Mouse (Mus musculus): Measurements from ENCODE around the gene Tspan11. TPM values are rescaled to one million over a fixed set of nuclear protein-coding genes. Genes with fewer than 3 reads are reported as not detected.
A peak's percentile ranks its signal among the peaks of the same experiment; 100 is the strongest.

Gene Tspan11
- polyA plus RNA-seq, 1 experiment from 2014 or later, result 14.3 TPM

DNA sequence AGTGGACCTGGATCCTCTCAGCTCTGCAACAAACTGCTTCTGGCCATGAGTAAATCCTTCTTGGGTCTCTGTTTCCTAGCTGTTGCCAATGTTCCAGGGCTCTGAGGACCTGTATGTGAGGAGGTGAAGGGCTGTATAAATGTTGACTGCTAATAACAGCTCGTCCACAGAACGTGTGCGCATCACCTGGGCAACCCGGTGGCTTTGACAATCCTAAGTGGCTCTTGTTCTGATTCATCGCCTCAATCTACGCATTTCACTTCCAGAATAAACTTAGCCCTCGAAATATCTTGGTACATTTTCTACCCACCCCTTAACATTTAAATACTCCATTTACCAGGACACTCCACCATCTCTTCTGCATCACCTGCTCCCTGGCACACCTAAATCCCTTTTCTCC lies 34.1 kb upstream of the Tspan11 start:
- 0 out of 2 replicates have a peak overlapping the region, but pooled peaks have one; percentile 7 for H3K27ac ChIP-seq (replicated peaks; ENCODE audit: low read depth, low read length)
- no peak overlapping the region for H3K4me2 ChIP-seq (ENCODE audit: low read depth, low read length)
- no peaks in the 10 kb centered on the region for H3K36me3 ChIP-seq (replicated peaks; ENCODE audit: control insufficient read depth, insufficient read depth, low read depth, low read length)
- no peak overlapping the region for H3K9ac ChIP-seq (replicated peaks; ENCODE audit: low read length)
- 94% methylated on average over 7 of the region's 7 CpGs for WGBS
- no peak overlapping the region for H3K4me3 ChIP-seq (ENCODE audit: low read depth, low read length)
- no peak for ATAC-seq (replicated peaks; ENCODE audit: insufficient number of reproducible peaks, low FRiP score, low TSS enrichment, low read depth)
- no peaks in the 10 kb centered on the region for H3K27me3 ChIP-seq (ENCODE audit: control insufficient read depth, insufficient read depth, low read length)
- H3K9me3 ChIP-seq (replicated peaks; ENCODE audit: control insufficient read depth, low read length), result no peaks in the 10 kb centered on the region
- peaks cover 4% of the 10 kb centered on the region; the same call in 1 of the 2 replicates for H3K4me1 ChIP-seq (ENCODE audit: control insufficient read depth, insufficient read depth, low read length)
- DNase-seq (ENCODE audit: low spot score), result no peak

DNA sequence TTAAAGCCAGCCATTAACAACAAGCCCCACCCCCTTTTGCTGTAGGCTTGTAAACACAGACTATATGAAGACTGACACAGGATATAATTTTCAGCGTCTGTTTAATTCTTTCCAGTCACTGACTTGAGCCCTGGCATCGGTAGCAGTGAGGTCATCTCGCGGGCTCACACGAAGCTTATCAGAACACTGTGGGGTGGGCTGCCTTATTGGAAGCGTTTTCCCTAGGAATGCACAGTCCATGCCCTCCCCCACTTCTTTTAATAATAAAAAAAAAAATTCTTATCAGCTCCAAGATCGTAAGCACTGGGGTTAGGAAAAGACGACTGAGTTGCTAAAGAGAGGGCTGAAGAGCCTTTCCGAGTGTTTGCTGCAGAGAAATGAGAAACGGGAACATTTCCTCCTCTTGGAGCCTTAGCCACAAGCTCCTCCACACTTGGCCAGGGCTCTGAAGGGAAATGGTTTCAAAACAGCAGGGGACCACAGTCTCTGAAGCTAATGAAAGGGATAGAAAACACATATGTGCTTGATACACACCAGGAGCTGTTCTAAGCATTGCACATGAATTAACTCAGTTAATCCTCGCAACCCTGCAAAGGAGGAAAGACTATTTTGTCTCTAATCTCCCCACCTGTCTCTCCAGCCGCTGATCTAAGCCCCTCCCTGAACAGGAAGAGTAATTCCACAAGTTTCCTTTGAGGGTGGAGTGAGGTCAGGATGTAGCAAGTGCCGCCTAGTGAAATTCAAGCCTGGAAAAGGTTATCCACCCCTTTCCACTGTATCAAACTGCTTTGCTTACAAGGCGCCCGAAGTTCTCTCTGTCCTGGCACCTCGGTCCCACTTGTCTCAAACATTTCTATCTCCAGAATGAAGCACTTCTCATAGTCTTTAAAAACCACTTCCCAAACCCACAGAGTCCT lies 33.4 kb upstream of the Tspan11 start:
- WGBS, result 18% methylated on average over 16 of the region's 16 CpGs
- Histone ChIP-seq H3K36me3 (replicated peaks; ENCODE audit: control insufficient read depth, insufficient read depth, low read depth, low read length) (no peaks in the 10 kb centered on the region), H3K4me1 (ENCODE audit: control insufficient read depth, insufficient read depth, low read length) (peaks cover 4% of the 10 kb centered on the region; the same call in 1 of the 2 replicates), H3K9me3 (replicated peaks; ENCODE audit: control insufficient read depth, low read length) (no peaks in the 10 kb centered on the region), H3K27me3 (ENCODE audit: control insufficient read depth, insufficient read depth, low read length) (no peaks in the 10 kb centered on the region), H3K4me3 (ENCODE audit: low read depth, low read length) (no peak overlapping the region), H3K9ac (replicated peaks; ENCODE audit: low read length) (no peak overlapping the region), H3K27ac (replicated peaks; ENCODE audit: low read depth, low read length) (peak overlapping the region; percentile 7; the same call in 1 of the 2 replicates), H3K4me2 (ENCODE audit: low read depth, low read length) (peak overlapping the region; percentile 11)
- DNase-seq (ENCODE audit: low spot score) (peak; percentile 66), ATAC-seq (replicated peaks; ENCODE audit: insufficient number of reproducible peaks, low FRiP score, low TSS enrichment, low read depth) (peak; percentile 74)

DNA sequence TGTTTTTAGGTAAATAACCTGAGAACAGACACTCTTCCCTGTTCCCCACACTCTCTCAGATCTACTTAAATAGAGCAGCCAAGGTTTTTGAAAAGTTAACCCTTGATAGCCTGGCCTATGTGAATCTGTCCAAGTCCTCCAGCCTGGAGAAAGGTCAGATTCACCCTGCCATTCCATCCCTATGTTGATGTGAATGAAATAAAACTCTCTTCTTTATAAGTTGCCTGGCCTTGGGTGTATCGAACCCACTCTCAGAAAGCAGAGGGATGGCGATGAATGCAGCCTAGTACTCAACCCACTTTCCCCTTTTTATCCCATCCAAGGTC lies 32.7 kb upstream of the Tspan11 start:
- ATAC-seq (replicated peaks; ENCODE audit: insufficient number of reproducible peaks, low FRiP score, low TSS enrichment, low read depth) (no peak), DNase-seq (ENCODE audit: low spot score) (no peak)
- H3K36me3 ChIP-seq (replicated peaks; ENCODE audit: control insufficient read depth, insufficient read depth, low read depth, low read length), result no peaks in the 10 kb centered on the region
- WGBS, result 93% methylated on average over 2 of the region's 2 CpGs
- no peak overlapping the region for H3K27ac ChIP-seq (replicated peaks; ENCODE audit: low read depth, low read length)
- H3K27me3 ChIP-seq (ENCODE audit: control insufficient read depth, insufficient read depth, low read length), result no peaks in the 10 kb centered on the region
- H3K9me3 ChIP-seq (replicated peaks; ENCODE audit: control insufficient read depth, low read length), result no peaks in the 10 kb centered on the region
- peak overlapping the region; percentile 11; the same call in 1 of the 2 replicates for H3K4me2 ChIP-seq (ENCODE audit: low read depth, low read length)
- H3K4me1 ChIP-seq (ENCODE audit: control insufficient read depth, insufficient read depth, low read length), result peaks cover 4% of the 10 kb centered on the region; the same call in 1 of the 2 replicates
- H3K4me3 ChIP-seq (ENCODE audit: low read depth, low read length), result no peak overlapping the region
- H3K9ac ChIP-seq (replicated peaks; ENCODE audit: low read length), result no peak overlapping the region

- 32% methylated on average over 9 of the region's 9 CpGs for WGBS
Measured at GRCm38 (mm10) chr6:127855711-127856295, 31.6 kb upstream of the Tspan11 start.

DNA sequence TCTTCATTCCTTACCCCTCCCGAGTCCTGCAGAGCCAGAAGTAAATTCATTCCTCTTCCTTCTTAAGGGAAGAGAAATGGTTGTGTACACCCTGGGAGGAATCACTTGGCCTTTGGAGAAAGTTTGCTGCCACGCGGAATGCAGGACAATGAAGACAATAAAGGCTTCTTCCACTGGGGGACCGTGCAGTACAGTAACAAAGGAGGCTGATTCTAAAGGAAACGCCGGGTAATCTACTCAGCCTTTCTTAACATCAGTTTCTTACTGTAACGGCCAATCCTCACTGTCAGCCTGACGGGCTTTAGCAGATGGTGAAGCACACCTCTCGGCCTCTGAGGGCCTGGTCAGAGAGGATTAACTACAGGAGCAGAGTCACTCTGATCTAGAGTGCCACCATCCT lies 25.4 kb upstream of the Tspan11 start:
- Histone ChIP-seq H3K4me2 (ENCODE audit: low read depth, low read length) (no peak overlapping the region), H3K27ac (replicated peaks; ENCODE audit: low read depth, low read length) (no peak overlapping the region), H3K4me3 (ENCODE audit: low read depth, low read length) (no peak overlapping the region), H3K9me3 (replicated peaks; ENCODE audit: control insufficient read depth, low read length) (no peaks in the 10 kb centered on the region), H3K27me3 (ENCODE audit: control insufficient read depth, insufficient read depth, low read length) (no peaks in the 10 kb centered on the region), H3K4me1 (ENCODE audit: control insufficient read depth, insufficient read depth, low read length) (no peaks in the 10 kb centered on the region), H3K9ac (replicated peaks; ENCODE audit: low read length) (no peak overlapping the region), H3K36me3 (replicated peaks; ENCODE audit: control insufficient read depth, insufficient read depth, low read depth, low read length) (no peaks in the 10 kb centered on the region)
- DNase-seq (ENCODE audit: low spot score), result no peak
- ATAC-seq (replicated peaks; ENCODE audit: insufficient number of reproducible peaks, low FRiP score, low TSS enrichment, low read depth), result no peak
- 64% methylated on average over 9 of the region's 9 CpGs for WGBS

More at GRCm38 (mm10) chr6:127855711-127856295, 31.6 kb upstream of the Tspan11 start:
- H3K27ac ChIP-seq (replicated peaks; ENCODE audit: low read depth, low read length), result no peak overlapping the region
- no peaks in the 10 kb centered on the region for H3K27me3 ChIP-seq (ENCODE audit: control insufficient read depth, insufficient read depth, low read length)
- H3K4me3 ChIP-seq (ENCODE audit: low read depth, low read length), result no peak overlapping the region
- H3K4me1 ChIP-seq (ENCODE audit: control insufficient read depth, insufficient read depth, low read length), result peaks cover 4% of the 10 kb centered on the region; the same call in 1 of the 2 replicates
- no peak overlapping the region for H3K4me2 ChIP-seq (ENCODE audit: low read depth, low read length)
- no peak overlapping the region for H3K9ac ChIP-seq (replicated peaks; ENCODE audit: low read length)
- DNase-seq (ENCODE audit: low spot score) (no peak), ATAC-seq (replicated peaks; ENCODE audit: insufficient number of reproducible peaks, low FRiP score, low TSS enrichment, low read depth) (0 out of 2 replicates have a peak, but pooled peaks have one; percentile 70)
- H3K9me3 ChIP-seq (replicated peaks; ENCODE audit: control insufficient read depth, low read length), result no peaks in the 10 kb centered on the region
- no peaks in the 10 kb centered on the region for H3K36me3 ChIP-seq (replicated peaks; ENCODE audit: control insufficient read depth, insufficient read depth, low read depth, low read length)

- H3K4me1 ChIP-seq (ENCODE audit: control insufficient read depth, insufficient read depth, low read length), result peaks cover 2% of the 10 kb centered on the region
- no peak overlapping the region for H3K4me2 ChIP-seq (ENCODE audit: low read depth, low read length)
- no peak for DNase-seq (ENCODE audit: low spot score)
- H3K27me3 ChIP-seq (ENCODE audit: control insufficient read depth, insufficient read depth, low read length), result no peaks in the 10 kb centered on the region
- no peak overlapping the region for H3K9ac ChIP-seq (replicated peaks; ENCODE audit: low read length)
- no peaks in the 10 kb centered on the region for H3K36me3 ChIP-seq (replicated peaks; ENCODE audit: control insufficient read depth, insufficient read depth, low read depth, low read length)
- H3K27ac ChIP-seq (replicated peaks; ENCODE audit: low read depth, low read length), result no peak overlapping the region
- no peak overlapping the region for H3K4me3 ChIP-seq (ENCODE audit: low read depth, low read length)
- 54% methylated on average over 4 of the region's 4 CpGs for WGBS
- ATAC-seq (replicated peaks; ENCODE audit: insufficient number of reproducible peaks, low FRiP score, low TSS enrichment, low read depth), result no peak
- H3K9me3 ChIP-seq (replicated peaks; ENCODE audit: control insufficient read depth, low read length), result no peaks in the 10 kb centered on the region
Measured at GRCm38 (mm10) chr6:127865391-127865790, 22.0 kb upstream of the Tspan11 start.

GRCm38 (mm10) chr6:127868546-127868945 lies 18.8 kb upstream of the Tspan11 start:
- no peaks in the 10 kb centered on the region for H3K27me3 ChIP-seq (ENCODE audit: control insufficient read depth, insufficient read depth, low read length)
- DNase-seq (ENCODE audit: low spot score) (no peak), ATAC-seq (replicated peaks; ENCODE audit: insufficient number of reproducible peaks, low FRiP score, low TSS enrichment, low read depth) (no peak)
- H3K9ac ChIP-seq (replicated peaks; ENCODE audit: low read length), result no peak overlapping the region
- H3K4me3 ChIP-seq (ENCODE audit: low read depth, low read length), result no peak overlapping the region
- H3K27ac ChIP-seq (replicated peaks; ENCODE audit: low read depth, low read length), result 0 out of 2 replicates have a peak overlapping the region, but pooled peaks have one; percentile 9
- H3K4me2 ChIP-seq (ENCODE audit: low read depth, low read length), result no peak overlapping the region
- H3K4me1 ChIP-seq (ENCODE audit: control insufficient read depth, insufficient read depth, low read length), result peaks cover 2% of the 10 kb centered on the region
- no peaks in the 10 kb centered on the region; the same call in 1 of the 2 replicates for H3K36me3 ChIP-seq (replicated peaks; ENCODE audit: control insufficient read depth, insufficient read depth, low read depth, low read length)
- H3K9me3 ChIP-seq (replicated peaks; ENCODE audit: control insufficient read depth, low read length), result no peaks in the 10 kb centered on the region
- 38% methylated on average over 8 of the region's 8 CpGs for WGBS

GRCm38 (mm10) chr6:127869121-127869520 lies 18.3 kb upstream of the Tspan11 start:
- peak overlapping the region; percentile 92; the same call in 1 of the 2 replicates for H3K27ac ChIP-seq (replicated peaks; ENCODE audit: low read depth, low read length)
- ATAC-seq (replicated peaks; ENCODE audit: insufficient number of reproducible peaks, low FRiP score, low TSS enrichment, low read depth), result no peak
- no peaks in the 10 kb centered on the region for H3K9me3 ChIP-seq (replicated peaks; ENCODE audit: control insufficient read depth, low read length)

More at GRCm38 (mm10) chr6:127869121-127869520, 18.3 kb upstream of the Tspan11 start:
- WGBS, result 70% methylated on average over 7 of the region's 7 CpGs
- no peak for DNase-seq (ENCODE audit: low spot score)
- Histone ChIP-seq H3K4me3 (ENCODE audit: low read depth, low read length) (no peak overlapping the region), H3K27me3 (ENCODE audit: control insufficient read depth, insufficient read depth, low read length) (no peaks in the 10 kb centered on the region), H3K4me2 (ENCODE audit: low read depth, low read length) (no peak overlapping the region), H3K36me3 (replicated peaks; ENCODE audit: control insufficient read depth, insufficient read depth, low read depth, low read length) (no peaks in the 10 kb centered on the region; the same call in 1 of the 2 replicates), H3K4me1 (ENCODE audit: control insufficient read depth, insufficient read depth, low read length) (peaks cover 2% of the 10 kb centered on the region), H3K9ac (replicated peaks; ENCODE audit: low read length) (no peak overlapping the region)
